Mouse (Mus musculus) heart, postnatal 10 days (tissue): Measurements from ENCODE around the gene Mpl. TPM values are rescaled to one million over a fixed set of nuclear protein-coding genes. Genes with fewer than 3 reads are reported as not detected.

ENCODE experiments used
- DNase-seq, 2 experiments: peaks; one replicate each; pipeline ENCODE4 v3.0.0; 2021
- intact Hi-C: fragments of 180-260 bp; cut with DNase I; formaldehyde crosslinking; loops from one replicate; pipeline ENCODE4 v1.15.1; 2025
- total RNA-seq, 2 experiments: library from RNA; stranded (reverse); gene quantifications; 2 replicates each; pipeline ENCODE4 v1.2.3; 2021

Mpl gene
- total RNA-seq, 2 experiments from 2014 or later = 0.12 to 0.34 TPM

- DNase-seq = peak; percentile 33 to 48
These were observed 28.6 kb downstream of the Mpl start for GRCm38 (mm10) chr4:118428531-118429214.

GRCm38 (mm10) chr4:118427768-118428451 is 29.4 kb downstream of the Mpl start, which contains the start of gene Elovl1:
Gene Elovl1, plus strand, starts transcription at chr4:118428093.
- intact Hi-C loops = loop anchor here (2.0 to 5.0 kb wide), 2 partner anchors 19 to 139 kb away; partner anchors contain the start of genes Med8 and Szt2
- peak; percentile 94 for DNase-seq

More at GRCm38 (mm10) chr4:118428531-118429214, 28.6 kb downstream of the Mpl start:
- intact Hi-C loops = loop anchor here (5.0 kb wide), 1 partner anchor 139 kb away; no protein-coding TSS in a partner anchor

DNA sequence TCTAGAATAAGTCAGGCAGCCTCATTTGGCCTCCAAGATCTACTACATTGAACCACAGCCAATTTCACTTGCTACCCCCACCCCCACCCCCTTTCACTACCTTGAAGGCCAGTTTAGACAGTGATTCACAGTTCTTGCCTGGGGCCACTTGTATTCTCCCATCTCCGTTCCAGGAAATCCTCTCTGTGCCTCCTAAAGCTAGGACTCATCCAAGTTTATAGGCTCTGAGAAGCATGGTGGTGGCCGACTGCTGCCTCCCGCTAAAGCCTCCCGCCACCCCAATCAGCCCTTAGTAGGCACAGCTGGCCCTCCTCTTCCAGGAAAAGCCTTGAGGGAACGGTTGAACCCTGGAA is 29.9 kb downstream of the Mpl start:
- no peak for DNase-seq
- intact Hi-C loops = loop anchor here (2.0 to 5.0 kb wide), 2 partner anchors 19 to 140 kb away; partner anchors contain the start of genes Med8 and Szt2

GRCm38 (mm10) chr4:118425374-118425773 is 31.9 kb downstream of the Mpl start:
- DNase-seq = no peak
- intact Hi-C loops = loop anchor here (5.0 kb wide), 1 partner anchor 142 kb away; no protein-coding TSS in a partner anchor

DNA sequence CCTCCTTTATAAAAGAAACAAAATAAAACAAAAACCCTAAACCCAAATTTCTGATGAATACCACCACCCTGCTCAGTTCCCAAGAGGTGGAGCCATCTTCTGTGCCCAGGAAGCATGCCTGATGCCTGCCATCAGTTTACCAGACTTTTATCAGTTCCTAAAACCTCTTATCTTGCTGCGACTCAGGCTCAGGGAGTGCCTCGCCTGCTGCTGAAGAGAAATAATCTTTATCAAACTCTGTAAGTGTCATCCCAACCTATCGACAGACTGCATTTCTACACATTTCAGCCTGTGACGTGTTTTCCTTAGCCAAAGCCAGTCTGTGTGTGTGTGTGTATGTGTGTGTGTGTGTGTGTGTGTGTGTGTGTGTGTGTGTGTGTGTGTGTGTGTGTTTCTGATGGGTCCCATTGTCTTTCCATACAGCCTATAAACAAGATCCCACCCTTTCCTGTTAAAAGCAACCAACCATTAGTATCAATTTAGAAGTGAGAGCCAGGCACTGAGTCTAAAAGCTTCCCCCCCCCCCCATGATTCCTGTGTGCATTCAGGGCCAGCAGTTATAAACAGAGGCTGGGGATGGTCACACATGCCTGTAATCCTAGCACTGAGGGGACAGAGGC is 32.7 kb downstream of the Mpl start:
- DNase-seq = no peak

GRCm38 (mm10) chr4:118421384-118421783 is 35.9 kb downstream of the Mpl start:
- no peak for DNase-seq
- intact Hi-C loops = no loop called here

More for the DNA sequence above, 32.7 kb downstream of the Mpl start:
- intact Hi-C loops = loop anchor here (5.0 kb wide), 1 partner anchor 143 kb away; no protein-coding TSS in a partner anchor

GRCm38 (mm10) chr4:118417112-118417797 is 40.1 kb downstream of the Mpl start:
- intact Hi-C loops = no loop called here
- no peak for DNase-seq

DNA sequence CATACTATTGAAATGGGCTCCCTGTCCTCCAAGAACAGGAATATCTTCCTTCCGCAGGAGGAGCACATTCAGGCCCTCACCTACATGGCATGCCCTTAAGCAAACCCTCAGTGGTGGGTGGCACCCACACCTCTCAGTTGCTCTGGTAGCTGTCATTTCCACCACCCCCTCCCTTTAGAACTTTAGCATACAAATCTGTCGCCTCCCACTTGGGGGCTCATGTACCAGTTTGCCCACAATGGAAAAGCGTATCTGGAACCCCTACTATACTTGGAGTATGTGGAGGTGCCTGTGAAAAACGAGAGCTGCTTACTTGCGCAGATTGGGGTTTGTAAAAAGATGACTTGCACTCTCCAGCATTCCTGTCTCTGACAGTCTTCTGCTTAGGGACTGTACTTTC is 41.0 kb downstream of the Mpl start:
- DNase-seq = no peak
- intact Hi-C loops = no loop called here

GRCm38 (mm10) chr4:118415779-118416178 is 41.5 kb downstream of the Mpl start:
- intact Hi-C loops = no loop called here
- DNase-seq = no peak

- intact Hi-C loops = no loop called here
These were observed 43.8 kb downstream of the Mpl start for GRCm38 (mm10) chr4:118413553-118413952.

GRCm38 (mm10) chr4:118410871-118411270 is 46.4 kb downstream of the Mpl start:
- intact Hi-C loops = no loop called here
- DNase-seq = no peak

More at GRCm38 (mm10) chr4:118413553-118413952, 43.8 kb downstream of the Mpl start:
- DNase-seq = no peak

DNA sequence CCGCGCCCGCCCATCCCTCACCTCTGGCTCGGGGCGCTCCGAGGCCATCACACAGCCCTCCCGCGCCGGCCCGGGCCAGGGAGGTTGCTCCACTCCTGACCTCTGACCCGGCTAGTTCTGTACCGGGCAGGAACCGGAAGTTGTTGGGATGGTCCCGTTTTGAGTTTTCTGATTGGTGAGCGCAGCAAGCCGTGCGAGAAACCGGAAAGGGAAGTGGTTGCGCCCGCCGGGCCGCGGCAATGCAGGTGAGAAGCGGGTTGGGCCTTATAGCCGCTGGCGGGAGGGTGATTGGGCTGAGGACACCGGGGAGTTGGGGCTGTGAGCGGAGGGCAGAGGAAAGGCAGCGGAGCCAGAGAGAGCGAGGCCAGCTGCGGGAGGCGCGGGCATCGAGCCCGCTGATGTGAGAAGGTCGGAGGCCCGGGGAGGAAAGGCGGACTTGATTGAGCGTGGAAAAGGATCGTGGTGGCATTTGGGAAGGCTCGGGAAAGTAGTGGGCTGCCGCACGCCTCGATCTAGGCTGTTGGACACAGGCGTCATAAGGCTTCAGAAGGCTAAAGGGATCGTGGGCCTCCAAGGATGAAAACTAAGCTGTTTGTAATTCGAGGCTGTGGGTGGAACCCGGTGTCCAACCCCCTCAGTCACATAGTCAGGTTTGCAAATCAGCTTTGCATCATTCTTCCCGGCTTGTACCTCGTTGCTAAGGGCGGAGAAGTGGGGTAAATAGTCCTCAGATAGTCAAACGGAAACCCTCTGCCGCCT is 48.0 kb downstream of the Mpl start, which contains the start of the genes Szt2 and Med8:
Gene Szt2 (minus strand): TSS at position 132 of the 759 bp plus-strand sequence.
Gene Med8 (plus strand): TSS at position 196 of the 759 bp plus-strand sequence.
- DNase-seq = peak; percentile 94 to 95
- intact Hi-C loops = loop anchor here (2.0 kb wide), 1 partner anchor 17 kb away; no protein-coding TSS in a partner anchor

GRCm38 (mm10) chr4:118402701-118403100 is 54.6 kb downstream of the Mpl start:
- no peak for DNase-seq
- intact Hi-C loops = no loop called here

- no peak for DNase-seq
- intact Hi-C loops = no loop called here
These were observed 55.4 kb downstream of the Mpl start for GRCm38 (mm10) chr4:118401918-118402317.

DNA sequence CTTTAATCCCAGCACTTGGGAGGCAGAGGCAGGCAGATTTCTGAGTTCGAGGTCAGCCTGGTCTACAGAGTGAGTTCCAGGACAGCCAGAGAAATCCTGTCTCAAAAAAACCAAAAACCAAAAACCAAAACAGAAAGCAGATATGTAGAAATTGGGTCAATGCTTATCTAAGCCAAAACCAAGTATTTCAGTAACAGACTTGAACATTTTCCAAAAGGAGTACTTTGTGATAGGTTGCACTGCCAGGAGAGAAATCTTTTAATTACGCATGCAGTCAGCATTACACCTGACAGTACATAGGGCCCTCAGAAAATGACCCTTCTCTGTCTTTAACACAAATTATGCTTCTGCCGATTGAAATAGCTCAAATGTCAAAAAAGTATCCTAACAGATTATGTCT is 55.9 kb downstream of the Mpl start:
- no peak for DNase-seq

GRCm38 (mm10) chr4:118398400-118398799 is 58.9 kb downstream of the Mpl start:
- intact Hi-C loops = no loop called here
- no peak for DNase-seq

More for the DNA sequence above, 55.9 kb downstream of the Mpl start:
- intact Hi-C loops = no loop called here

DNA sequence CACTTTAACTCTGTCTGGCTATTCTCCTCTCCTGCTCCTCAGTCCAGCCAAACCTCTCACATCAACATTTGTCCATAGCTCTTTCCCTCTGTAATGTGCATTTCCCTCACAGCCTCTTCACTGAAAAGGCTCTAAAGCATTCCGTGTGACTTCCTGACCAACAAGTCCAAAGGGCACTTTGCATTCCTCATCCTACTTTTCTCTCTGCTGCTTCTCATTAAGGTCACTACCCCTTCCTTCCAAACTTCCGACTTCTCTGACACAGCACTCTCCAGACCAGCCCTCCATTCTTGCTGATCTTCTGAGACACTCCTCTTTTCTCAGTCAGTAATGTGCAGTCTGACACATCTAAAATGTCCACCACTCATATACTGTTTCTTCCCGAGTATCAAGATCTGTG is 60.9 kb downstream of the Mpl start:
- no peak for DNase-seq
- intact Hi-C loops = no loop called here

GRCm38 (mm10) chr4:118395289-118395688 is 62.0 kb downstream of the Mpl start:
- intact Hi-C loops = no loop called here
- DNase-seq = no peak

- intact Hi-C loops = no loop called here
- peak; percentile 51 to 57 for DNase-seq
These were observed 62.8 kb downstream of the Mpl start for GRCm38 (mm10) chr4:118394505-118394904.
